24 mouse cellular contexts compared by ENCODE assay signal in genomic region chr2:13192157-13192556, GRCm38 (mm10).
A peak's percentile ranks its signal among the peaks of the same experiment; 100 is the strongest.
DNase-seq lines count a peak whose midpoint lies in the region; ATAC-seq and TF ChIP-seq lines count a peak whose summit lies in the region.
"Had no signal": no experiment of that assay in that cellular context is flagged by ENCODE, and none has a peak within 500 bp of the region (broad histone marks: within the 10 kb centered on the region; RNA-seq: fewer than 3 reads in every experiment).

No protein-coding gene starts in this region.

- no peak for TF ChIP-seq POLR2A in CH12.LX (IDR thresholded peaks at IDR 0.05; ENCODE audit: low read depth, low read length)

- H3K27ac ChIP-seq in intestine, postnatal 0 days (ENCODE audit: low read depth, low read length): no peak overlapping the region
- no peak overlapping the region for H3K27ac ChIP-seq in intestine, embryonic 16.5 days (ENCODE audit: low read length)
- no peak overlapping the region for H3K27ac ChIP-seq in CH12.LX (ENCODE audit: insufficient read depth, low read depth)
- no peak overlapping the region for H3K27ac ChIP-seq in neural tube, embryonic 15.5 days (replicated peaks)
- H3K27ac ChIP-seq: embryonic facial prominence, embryonic 13.5 days; forebrain, embryonic 12.5 days; heart, embryonic 13.5 days; hindbrain, postnatal 0 days; kidney, postnatal 0 days; limb, embryonic 13.5 days; liver, embryonic 15.5 days had no signal

- H3K4me3 ChIP-seq in intestine, postnatal 0 days (ENCODE audit: low read depth, low read length): no peak overlapping the region
- no peak overlapping the region for H3K4me3 ChIP-seq in intestine, embryonic 16.5 days (ENCODE audit: low read length)
- no peak overlapping the region for H3K4me3 ChIP-seq in CH12.LX (replicated peaks in 1 of 3; ENCODE audit: low read depth in 2 of 3, low read length in 2 of 3, poor library complexity in 1 of 3)
- H3K4me3 ChIP-seq in neural tube, embryonic 15.5 days (replicated peaks): no peak overlapping the region
- H3K4me3 ChIP-seq: embryonic facial prominence, embryonic 13.5 days; erythroblast, embryonic 14.5 days; forebrain, embryonic 12.5 days; heart, embryonic 13.5 days; limb, embryonic 13.5 days; liver, embryonic 15.5 days had no signal

- in situ Hi-C loops in CH12.LX (cut with MboI; ENCODE audit: low pct_ligation_motif_present, low pct_unique_long_range_greater_than_20kb, low sequenced_read_pairs): no loop called here

- H3K4me2 ChIP-seq in intestine, postnatal 0 days (replicated peaks; ENCODE audit: low read depth): no peak overlapping the region
- no peak overlapping the region for H3K4me2 ChIP-seq in intestine, embryonic 16.5 days (ENCODE audit: low read depth, low read length)
- no peak overlapping the region for H3K4me2 ChIP-seq in CH12.LX (ENCODE audit: insufficient read depth, low read depth, poor library complexity, severe bottlenecking)
- no peak overlapping the region for H3K4me2 ChIP-seq in neural tube, embryonic 15.5 days
- H3K4me2 ChIP-seq: embryonic facial prominence, embryonic 13.5 days; forebrain, embryonic 12.5 days; heart, embryonic 13.5 days; limb, embryonic 13.5 days; liver, embryonic 15.5 days; midbrain, embryonic 11.5 days had no signal

- H3K4me1 ChIP-seq in intestine, postnatal 0 days (replicated peaks; ENCODE audit: control insufficient read depth, insufficient read depth, low read length): no peaks in the 10 kb centered on the region
- no peaks in the 10 kb centered on the region for H3K4me1 ChIP-seq in intestine, embryonic 16.5 days (ENCODE audit: control insufficient read depth, insufficient read depth, low read length)
- H3K4me1 ChIP-seq in CH12.LX (ENCODE audit: control insufficient read depth in 1 of 2, insufficient read depth in 2 of 2): peaks cover 2 to 21% of the 10 kb centered on the region in 2 experiments; a peak in 1 of 4 replicates
- no peaks in the 10 kb centered on the region for H3K4me1 ChIP-seq in neural tube, embryonic 15.5 days
- H3K4me1 ChIP-seq: embryonic facial prominence, embryonic 13.5 days; forebrain, embryonic 12.5 days; limb, embryonic 13.5 days had no signal

- no peaks in the 10 kb centered on the region for H3K9me3 ChIP-seq in intestine, postnatal 0 days (ENCODE audit: control insufficient read depth)
- no peaks in the 10 kb centered on the region for H3K9me3 ChIP-seq in intestine, embryonic 16.5 days (ENCODE audit: control insufficient read depth, low read length)
- no peaks in the 10 kb centered on the region for H3K9me3 ChIP-seq in CH12.LX (replicated peaks; ENCODE audit: low read length)
- H3K9me3 ChIP-seq in neural tube, embryonic 15.5 days (replicated peaks): no peaks in the 10 kb centered on the region
- H3K9me3 ChIP-seq: embryonic facial prominence, embryonic 13.5 days; forebrain, embryonic 12.5 days; heart, embryonic 13.5 days; limb, embryonic 13.5 days; liver, embryonic 15.5 days had no signal

- DNase-seq in 416B (ENCODE audit: low read depth): peak; percentile 58
- peak; percentile 65 for DNase-seq in CH12.LX (ENCODE audit: extremely low read depth)
- DNase-seq in induced T-regulatory cell, adult 2 months (ENCODE audit: low read depth): peak; percentile 38
- DNase-seq in gastrocnemius, postnatal 4 days (ENCODE audit: low spot score in 2 of 2): no peak
- DNase-seq in urinary bladder, postnatal 14 days (ENCODE audit: low spot score): no peak
- DNase-seq: B cell, adult 2 months; cerebellum, adult 18-20 months; cerebellum, postnatal 14 days; heart, postnatal 14 days; kidney, adult 2 months; lung, postnatal 4 days; right cerebral cortex, postnatal 14 days had no signal

- H3K79me2 ChIP-seq in CH12.LX (replicated peaks; ENCODE audit: control insufficient read depth, extremely low read depth, insufficient read depth, poor library complexity, severe bottlenecking): no peaks in the 10 kb centered on the region

- dilution Hi-C loops in CH12.LX (cut with MboI; ENCODE audit: extremely low pct_ligation_motif_present, extremely low pct_unique_long_range_greater_than_20kb, low sequenced_read_pairs): no loop called here

- no peak for ATAC-seq in intestine, postnatal 0 days
- ATAC-seq in intestine, embryonic 16.5 days: no peak
- no peak for ATAC-seq in neural tube, embryonic 15.5 days (ENCODE audit: low FRiP score)
- ATAC-seq: hindbrain, postnatal 0 days had no signal

- TF ChIP-seq RAD21 in CH12.LX (IDR thresholded peaks at IDR 0.05; ENCODE audit: low read depth, low read length): peak; percentile 73

- H3K36me3 ChIP-seq in intestine, postnatal 0 days (ENCODE audit: control insufficient read depth, insufficient read depth): no peaks in the 10 kb centered on the region
- no peaks in the 10 kb centered on the region for H3K36me3 ChIP-seq in intestine, embryonic 16.5 days (ENCODE audit: control insufficient read depth, insufficient read depth, low read length)
- H3K36me3 ChIP-seq in CH12.LX (replicated peaks in 1 of 2; ENCODE audit: control insufficient read depth in 1 of 2, insufficient read depth in 1 of 2, low read length in 1 of 2): peaks cover 0 to 5% of the 10 kb centered on the region in 2 experiments
- no peaks in the 10 kb centered on the region for H3K36me3 ChIP-seq in neural tube, embryonic 15.5 days
- H3K36me3 ChIP-seq: embryonic facial prominence, embryonic 13.5 days; forebrain, embryonic 12.5 days; liver, embryonic 15.5 days had no signal

- no peak overlapping the region for H3K9ac ChIP-seq in intestine, postnatal 0 days (ENCODE audit: low read depth, low read length)
- no peak overlapping the region for H3K9ac ChIP-seq in intestine, embryonic 16.5 days (ENCODE audit: low read depth, low read length)
- no peak overlapping the region for H3K9ac ChIP-seq in CH12.LX (ENCODE audit: insufficient read depth, low read depth)
- H3K9ac ChIP-seq in neural tube, embryonic 15.5 days (replicated peaks): no peak overlapping the region
- H3K9ac ChIP-seq: embryonic facial prominence, embryonic 13.5 days; forebrain, embryonic 12.5 days; heart, embryonic 13.5 days; limb, embryonic 13.5 days; liver, embryonic 15.5 days had no signal

- TF ChIP-seq CTCF in intestine, postnatal 0 days (IDR thresholded peaks at IDR 0.05; ENCODE audit: low read depth): 0 out of 2 replicates have a peak, but pooled peaks have one; percentile 4
- TF ChIP-seq CTCF in CH12.LX (conservative IDR thresholded peaks at IDR 0.05 in 1 of 2, IDR thresholded peaks at IDR 0.05 in 1 of 2; ENCODE audit: low read depth in 2 of 2, low read length in 2 of 2): peak in 1 of 2 experiments; percentile 67; a peak in 2 of 4 replicates

- peak; percentile 16; the same call in 1 of the 2 replicates for TF ChIP-seq EP300 in CH12.LX (IDR thresholded peaks at IDR 0.05; ENCODE audit: low read length)

- H3K27me3 ChIP-seq in intestine, postnatal 0 days (replicated peaks; ENCODE audit: control insufficient read depth, insufficient read depth, low read length): no peaks in the 10 kb centered on the region
- H3K27me3 ChIP-seq in intestine, embryonic 16.5 days (replicated peaks; ENCODE audit: control insufficient read depth, insufficient read depth, low read length): no peaks in the 10 kb centered on the region
- H3K27me3 ChIP-seq in CH12.LX (replicated peaks): no peaks in the 10 kb centered on the region
- H3K27me3 ChIP-seq in neural tube, embryonic 15.5 days (replicated peaks): no peaks in the 10 kb centered on the region
- H3K27me3 ChIP-seq: embryonic facial prominence, embryonic 13.5 days; forebrain, embryonic 12.5 days; heart, embryonic 13.5 days; limb, embryonic 13.5 days; liver, embryonic 15.5 days had no signal

- WGBS in intestine, postnatal 0 days: 72% methylated on average over 1 of the region's 1 CpGs
- 85% methylated on average over 1 of the region's 1 CpGs for WGBS in intestine, embryonic 16.5 days
- 83% methylated on average over 1 of the region's 1 CpGs for WGBS in neural tube, embryonic 15.5 days

TF ChIP-seq in CH12.LX, 34 proteins besides CTCF, POLR2A, EP300 and RAD21:
- TF ChIP-seq KAT2A (IDR thresholded peaks at IDR 0.05; ENCODE audit: insufficient replicate concordance, low read length): no peak
- TF ChIP-seq CHD2 (IDR thresholded peaks at IDR 0.05; ENCODE audit: low read length): no peak
- no peak for TF ChIP-seq POLR2AphosphoS2 (IDR thresholded peaks at IDR 0.05; ENCODE audit: low read depth, low read length)
- 0 out of 2 replicates have a peak, but pooled peaks have one; percentile 16 for TF ChIP-seq MEF2A (IDR thresholded peaks at IDR 0.05; ENCODE audit: borderline replicate concordance, low read depth, low read length)
- no peak for TF ChIP-seq ZKSCAN1 (IDR thresholded peaks at IDR 0.05; ENCODE audit: borderline replicate concordance, low read depth, low read length)
- peak; percentile 65 for TF ChIP-seq SMC3 (IDR thresholded peaks at IDR 0.05; ENCODE audit: low read depth, low read length)
- peak; percentile 49; the same call in 1 of the 2 replicates for TF ChIP-seq IRF4 (IDR thresholded peaks at IDR 0.05; ENCODE audit: low read depth, low read length)
- no peak for TF ChIP-seq RCOR1 (conservative IDR thresholded peaks at IDR 0.05; ENCODE audit: low read depth, low read length)
- no peak for TF ChIP-seq NELFE (IDR thresholded peaks at IDR 0.05; ENCODE audit: low read depth, low read length)
- TF ChIP-seq ZMIZ1 (IDR thresholded peaks at IDR 0.05; ENCODE audit: low read depth, low read length): no peak
- TF ChIP-seq ZNF384 (IDR thresholded peaks at IDR 0.05; ENCODE audit: low read depth, low read length): peak; percentile 92
- no peak for TF ChIP-seq SIN3A (IDR thresholded peaks at IDR 0.05; ENCODE audit: low read length)
- TF ChIP-seq ZC3H11A (IDR thresholded peaks at IDR 0.05; ENCODE audit: low read depth, low read length): peak; percentile 21; the same call in 1 of the 2 replicates
- no peak for TF ChIP-seq TBP (conservative IDR thresholded peaks at IDR 0.05; ENCODE audit: low read depth, low read length)
- no peak for TF ChIP-seq ETS1 (conservative IDR thresholded peaks at IDR 0.05; ENCODE audit: low read depth, low read length)
TF ChIP-seq in CH12.LX: peak in this region for 5.

Comparison
In these comparisons a context has a peak if more than half of its experiments do, and no peak if none do; other contexts are left out.
1. DNase-seq: peak in 416B (single experiment), CH12.LX (single experiment) and induced T-regulatory cell, adult 2 months (single experiment); none in gastrocnemius, postnatal 4 days (0 of 2) and urinary bladder, postnatal 14 days (single experiment).